Mouse (Mus musculus) olfactory bulb, adult 2 months (tissue): ENCODE data around the gene Sf3b1.

Experiments
- CTCF ChIP-seq: fragments of 200-500 bp; IDR thresholded peaks from 2 replicates; pipeline ENCODE4 v1.5.1; 2012; ENCODE audit warnings: low read depth, mild to moderate bottlenecking, low read length, moderate library complexity; ENCODE audit not compliant: insufficient read depth
- POLR2A ChIP-seq: fragments of 200-500 bp; IDR thresholded peaks from 2 replicates; pipeline ENCODE4 v1.6.1; 2012; ENCODE audit warnings: mild to moderate bottlenecking, low read depth, low read length, moderate library complexity; ENCODE audit not compliant: insufficient read depth

DNA sequence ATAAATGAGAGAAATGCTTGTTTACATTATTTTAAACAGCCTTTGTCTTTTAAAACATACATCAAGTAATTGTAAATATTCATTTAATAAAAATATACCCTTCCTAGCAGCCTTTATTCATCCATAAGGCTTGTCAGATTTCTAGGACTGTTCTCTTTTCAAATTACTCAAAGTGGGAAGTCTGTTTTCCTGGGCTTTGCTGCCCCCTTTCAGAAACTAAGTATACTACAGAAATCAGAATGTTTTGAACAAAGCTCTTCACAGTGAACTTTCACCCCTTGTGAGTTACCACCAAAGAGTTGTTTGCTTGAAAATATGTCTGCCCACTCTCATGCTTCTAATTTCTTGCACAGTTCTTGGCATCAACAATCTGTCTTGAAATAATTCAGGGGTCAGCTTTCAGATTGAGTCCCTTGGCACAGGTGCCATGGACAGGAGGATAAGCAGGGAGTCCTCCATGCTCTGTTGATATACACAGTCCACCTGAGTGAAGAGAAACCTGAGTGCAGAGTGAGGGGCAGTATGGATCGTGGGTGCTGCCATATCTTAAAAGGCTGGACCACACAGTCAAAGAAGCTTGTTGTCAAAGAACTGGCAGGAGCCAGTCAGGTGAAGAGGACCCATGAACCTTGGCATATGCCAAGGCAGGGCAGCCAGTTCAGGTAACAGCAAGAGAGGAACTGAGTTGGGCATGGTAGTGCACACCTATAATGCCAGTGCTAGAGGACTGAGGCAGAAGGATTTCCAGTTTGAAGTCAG is 47.9 kb downstream of the Sf3b1 start:
- TF ChIP-seq CTCF (no peak), POLR2A (no peak)
